Mouse (Mus musculus) heart, adult 2 months (tissue): ENCODE measurements around the gene Tmprss11f. TPM values are rescaled to one million over a fixed set of nuclear protein-coding genes. Genes with fewer than 3 reads are reported as not detected.
"Not testable (repeated sequence)": the region's sequence is repeated elsewhere in the genome, so short reads cannot be mapped to it uniquely, and the experiment has no call there.

ENCODE experiments used
- DNase-seq, 2 experiments: peaks; one replicate each; pipeline ENCODE4 v3.0.0; 2021
- H3K27ac ChIP-seq: fragments of 200-600 bp; 2 replicates; pipeline ENCODE4 v1.8.1; 2022
- H3K27me3 ChIP-seq: fragments of 200-500 bp; 2 replicates; pipeline ENCODE4 v1.6.1; 2012; ENCODE audit warnings: mild to moderate bottlenecking, low read length, inconsistent platforms, mixed read lengths; ENCODE audit not compliant: control insufficient read depth, insufficient read depth
- H3K36me3 ChIP-seq: fragments of 200-500 bp; 2 replicates; pipeline ENCODE4 v1.6.1; 2012; ENCODE audit warnings: low read length, inconsistent platforms; ENCODE audit not compliant: control insufficient read depth, insufficient read depth
- H3K4me1 ChIP-seq: fragments of 200-500 bp; 2 replicates; pipeline ENCODE4 v1.6.1; 2011; ENCODE audit warnings: low read length; ENCODE audit not compliant: control insufficient read depth, insufficient read depth
- H3K4me3 ChIP-seq: fragments of 200-600 bp; 2 replicates; pipeline ENCODE4 v1.8.1; 2022
- H3K79me2 ChIP-seq: fragments of 200-500 bp; replicated peaks from 2 replicates; pipeline ENCODE4 v1.6.1; 2012; ENCODE audit warnings: mild to moderate bottlenecking, inconsistent platforms, low read length, moderate library complexity, mixed read lengths; ENCODE audit not compliant: control insufficient read depth, insufficient read depth
- H3K9ac ChIP-seq: fragments of 200-500 bp; 2 replicates; pipeline ENCODE4 v1.6.1; 2012; ENCODE audit warnings: low read depth, mild to moderate bottlenecking, control low read depth, inconsistent platforms, low read length, mixed read lengths
- CTCF ChIP-seq: fragments of 200-600 bp; IDR thresholded peaks from 2 replicates; pipeline ENCODE4 v1.8.1; 2022; ENCODE audit warnings: antibody characterized with exemption, mild to moderate bottlenecking, moderate library complexity
- EP300 ChIP-seq: fragments of 200-500 bp; IDR thresholded peaks from 2 replicates; pipeline ENCODE4 v1.6.1; 2011; ENCODE audit warnings: low read depth, low read length, control low read depth; ENCODE audit not compliant: insufficient read depth
- POLR2A ChIP-seq: fragments of 200-500 bp; IDR thresholded peaks from 2 replicates; pipeline ENCODE4 v1.6.1; 2011; ENCODE audit warnings: mild to moderate bottlenecking, low read depth, low read length, control low read depth; ENCODE audit not compliant: insufficient read depth
- WGBS: fragments of 180-500 bp; shearing (Covaris S2); methylation state at CpG from one replicate; pipeline ENCODE4 v1.1.7; 2018; 5-methylcytosine and 5-hydroxymethylcytosine counted together
- intact Hi-C: fragments of 180-260 bp; cut with DNase I; formaldehyde crosslinking; loops from one replicate; pipeline ENCODE4 v1.15.1; 2025
- polyA plus RNA-seq: library from polyadenylated mRNA; depleted of rRNA; stranded (reverse); fragments of >200 nt; gene quantifications from 2 replicates; pipeline ENCODE4 v1.2.3, GENCODE M21; 2012
- total RNA-seq, 2 experiments: library from RNA; stranded (reverse); gene quantifications; 2 replicates each; pipeline ENCODE4 v1.2.3; 2021

Tmprss11f gene
- total and polyA plus RNA-seq, 3 experiments, result not detected

DNA sequence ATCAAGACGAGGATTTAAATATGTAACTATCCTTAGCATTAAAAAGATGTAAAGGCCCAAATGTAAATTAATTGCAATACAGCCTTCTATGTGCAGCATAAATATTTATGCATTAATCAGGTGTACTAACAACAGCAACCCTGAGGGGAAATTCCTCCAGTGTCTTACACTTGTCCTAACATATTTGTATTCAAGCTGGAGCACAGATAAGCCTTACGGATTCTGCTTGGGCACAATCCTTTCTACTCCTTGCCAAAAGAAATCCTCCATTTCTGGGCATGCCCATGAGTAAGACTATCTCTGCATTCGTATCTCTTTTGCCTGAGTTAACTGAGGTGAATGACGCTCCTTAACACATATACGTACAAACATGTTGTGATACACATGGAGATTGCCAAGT lies 49.6 kb downstream of the Tmprss11f start:
- WGBS, result 64% methylated on average over 5 of the region's 5 CpGs
- no peaks in the 10 kb centered on the region for H3K4me1 ChIP-seq
- intact Hi-C loops, result no loop called here

DNA sequence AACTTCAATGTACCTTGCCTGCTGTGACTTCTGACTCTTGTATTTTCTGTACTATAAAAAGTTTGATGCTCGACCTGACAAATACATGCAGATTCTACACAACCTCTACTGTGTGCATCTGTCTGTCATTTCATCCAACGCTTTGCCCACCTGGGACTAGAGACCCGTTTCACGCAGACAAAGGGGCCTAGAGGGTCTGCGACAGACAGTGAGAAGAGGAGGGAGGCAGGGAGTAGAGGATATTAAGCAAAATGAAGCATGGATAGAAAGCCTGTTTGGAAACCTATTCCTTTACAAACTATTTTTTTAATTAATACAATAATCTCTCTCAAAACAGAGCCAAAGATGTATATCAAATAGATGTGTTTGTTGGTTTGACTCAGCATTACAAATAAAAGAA lies 50.2 kb downstream of the Tmprss11f start:
- Histone ChIP-seq H3K4me1 (no peaks in the 10 kb centered on the region), H3K4me3 (no peak overlapping the region), H3K27me3 (no peaks in the 10 kb centered on the region), H3K36me3 (no peaks in the 10 kb centered on the region), H3K27ac (no peak overlapping the region), H3K9ac (no peak overlapping the region), H3K79me2 (no peaks in the 10 kb centered on the region)
- 61% methylated on average over 5 of the region's 5 CpGs for WGBS
- intact Hi-C loops, result no loop called here
- no peak for TF ChIP-seq POLR2A
- TF ChIP-seq EP300, result no peak
- TF ChIP-seq CTCF, result no peak
- DNase-seq, result no peak

More for the DNA sequence above, 49.6 kb downstream of the Tmprss11f start:
- no peak for DNase-seq
- Histone ChIP-seq H3K27ac (no peak overlapping the region), H3K36me3 (no peaks in the 10 kb centered on the region), H3K9ac (no peak overlapping the region), H3K79me2 (no peaks in the 10 kb centered on the region), H3K27me3 (no peaks in the 10 kb centered on the region), H3K4me3 (no peak overlapping the region)
- no peak for TF ChIP-seq EP300

DNA sequence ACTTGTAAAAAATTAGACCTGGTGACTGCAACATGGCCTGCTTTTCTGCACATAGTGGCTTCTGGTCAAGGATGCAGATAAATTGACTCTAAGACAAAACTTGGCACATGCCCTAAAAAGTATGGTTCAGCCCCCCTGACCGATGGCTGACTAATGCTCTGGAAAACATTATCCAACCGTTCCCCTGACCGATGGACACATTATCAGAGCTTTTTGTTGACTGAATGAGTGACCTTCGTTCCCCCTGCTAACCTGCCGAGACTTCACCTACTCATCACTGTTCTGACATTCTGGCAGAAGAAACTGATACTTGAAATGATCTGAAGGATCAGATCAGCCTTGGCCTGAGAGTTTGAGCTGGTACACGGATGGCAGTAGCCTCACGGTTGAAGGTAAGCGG lies 53.5 kb downstream of the Tmprss11f start:
- H3K27me3 ChIP-seq, H3K4me3 ChIP-seq, H3K79me2 ChIP-seq, H3K27ac ChIP-seq, H3K4me1 ChIP-seq, DNase-seq, intact Hi-C loops, H3K36me3 ChIP-seq, H3K9ac ChIP-seq: not testable (repeated sequence)
- WGBS, result 72% methylated on average over 8 of the region's 8 CpGs

DNA sequence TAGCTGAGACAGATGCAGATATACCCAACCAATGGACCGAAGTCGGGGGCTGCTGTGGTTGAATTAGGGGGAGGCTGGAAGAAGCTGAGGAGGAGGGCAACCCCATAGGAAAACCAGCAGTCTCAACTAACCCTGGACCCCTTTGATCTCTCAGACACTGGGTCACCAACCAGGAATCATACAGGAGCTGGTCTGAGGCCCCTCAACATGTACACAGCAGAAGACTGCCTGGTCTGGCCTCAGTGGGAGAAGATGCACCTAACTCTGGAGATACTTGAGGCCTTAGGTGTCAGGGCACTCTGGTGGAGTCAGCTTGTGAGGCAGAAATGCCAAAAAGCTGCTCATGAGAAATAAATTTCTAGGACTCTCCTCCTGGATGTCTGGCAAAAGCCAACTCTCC lies 85.5 kb downstream of the Tmprss11f start:
- DNase-seq, result no peak
- intact Hi-C loops, result no loop called here
- 83% methylated on average over 2 of the region's 2 CpGs for WGBS
- Histone ChIP-seq H3K4me1 (no peaks in the 10 kb centered on the region), H3K9ac (no peak overlapping the region), H3K27ac (no peak overlapping the region), H3K4me3 (no peak overlapping the region), H3K79me2 (no peaks in the 10 kb centered on the region), H3K36me3 (no peaks in the 10 kb centered on the region), H3K27me3 (no peaks in the 10 kb centered on the region)
- TF ChIP-seq CTCF (no peak), POLR2A (no peak), EP300 (no peak)

DNA sequence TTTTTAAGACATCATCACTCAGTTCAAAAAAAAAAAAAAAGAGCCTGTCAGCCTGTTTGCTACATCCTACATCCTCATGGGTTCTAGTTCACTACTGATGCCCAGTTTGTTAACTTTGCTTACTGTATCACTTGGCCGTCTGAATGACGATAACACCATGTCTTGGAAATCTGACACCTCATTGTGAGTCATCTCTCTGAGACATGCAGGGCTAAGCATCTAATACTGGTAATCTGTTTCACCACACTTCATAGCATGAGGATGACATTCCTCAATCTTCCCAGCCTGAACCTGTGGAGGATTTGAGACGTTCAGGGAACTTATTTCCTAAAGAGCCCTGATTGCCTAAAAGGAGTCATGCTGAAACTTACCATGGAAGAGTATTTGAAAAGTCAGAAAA lies 91.6 kb downstream of the Tmprss11f start:
- Histone ChIP-seq H3K4me1 (no peaks in the 10 kb centered on the region), H3K36me3 (no peaks in the 10 kb centered on the region), H3K9ac (no peak overlapping the region), H3K79me2 (no peaks in the 10 kb centered on the region), H3K27me3 (no peaks in the 10 kb centered on the region), H3K4me3 (no peak overlapping the region), H3K27ac (no peak overlapping the region)
- 50% methylated on average over 3 of the region's 3 CpGs for WGBS
- TF ChIP-seq POLR2A (no peak), EP300 (no peak), CTCF (no peak)
- no peak for DNase-seq
- intact Hi-C loops, result no loop called here

DNA sequence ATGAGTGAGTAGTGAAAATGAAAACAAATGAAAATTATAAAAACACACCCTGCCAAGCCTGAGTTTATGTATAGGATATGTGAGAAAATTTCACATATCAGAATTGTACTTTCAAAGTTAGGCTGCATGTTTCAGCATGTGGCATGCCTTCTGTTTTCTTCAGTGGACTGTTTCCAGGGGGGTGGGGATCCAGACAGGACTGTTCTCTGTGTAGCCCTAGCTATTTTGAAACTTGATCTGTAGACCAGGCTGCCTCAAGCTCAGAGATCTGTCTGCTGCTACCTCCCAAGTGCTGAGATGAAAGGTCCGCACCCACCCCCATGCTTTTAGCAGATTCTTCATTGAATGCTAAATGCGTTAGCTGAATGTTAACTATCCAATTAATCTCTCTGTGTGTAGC lies 103.5 kb downstream of the Tmprss11f start:
- Histone ChIP-seq H3K36me3 (no peaks in the 10 kb centered on the region), H3K27ac (no peak overlapping the region), H3K79me2 (no peaks in the 10 kb centered on the region), H3K4me3 (no peak overlapping the region), H3K9ac (no peak overlapping the region), H3K4me1 (no peaks in the 10 kb centered on the region), H3K27me3 (no peaks in the 10 kb centered on the region)
- DNase-seq, result no peak
- WGBS, result 59% methylated on average over 2 of the region's 2 CpGs
- intact Hi-C loops, result no loop called here
- TF ChIP-seq POLR2A, result no peak
- TF ChIP-seq EP300, result no peak
- no peak for TF ChIP-seq CTCF

DNA sequence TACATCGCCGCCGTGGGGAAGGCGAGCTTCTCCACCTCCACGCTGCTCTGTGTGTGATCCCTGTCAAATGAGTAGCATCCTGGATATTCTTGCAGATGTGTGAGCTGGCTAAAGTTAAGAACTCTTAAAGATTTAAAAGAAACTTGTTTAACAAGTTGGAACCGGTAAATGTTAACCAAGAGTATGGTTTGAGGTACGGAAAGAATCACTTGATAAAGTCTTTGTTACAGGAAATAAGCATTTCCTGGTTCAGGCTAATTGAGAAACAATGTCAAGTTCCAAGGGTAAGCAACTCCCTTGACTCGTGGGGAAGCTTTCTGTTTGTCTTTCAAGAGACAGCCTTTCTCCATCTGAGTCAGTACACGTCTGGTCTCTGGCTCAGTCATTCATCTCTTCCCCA lies 113.7 kb downstream of the Tmprss11f start, which contains the start of gene Tmprss11g:
Tmprss11g (minus strand) TSS at position 101 of the 400 bp plus-strand sequence.
- H3K79me2 ChIP-seq, result no peaks in the 10 kb centered on the region
- no peak within 1 kb of the TSS for H3K4me3 ChIP-seq
- DNase-seq, result no peak
- 62% methylated on average over 9 of the region's 9 CpGs for WGBS
- TF ChIP-seq CTCF (no peak), POLR2A (no peak), EP300 (no peak)
- intact Hi-C loops, result no loop called here
- H3K9ac ChIP-seq, result no peak within 1 kb of the TSS
- H3K27ac ChIP-seq, result no peak within 1 kb of the TSS
- no peaks in the 10 kb centered on the region for H3K27me3 ChIP-seq
- no peaks in the 10 kb centered on the region for H3K4me1 ChIP-seq
- H3K36me3 ChIP-seq, result no peaks in the 10 kb centered on the region
